Mouse (Mus musculus) inflammation-experienced regulatory T-cells (primary cell): ENCODE results near the gene Ssx2ip. TPM values are rescaled to one million over a fixed set of nuclear protein-coding genes. Genes with fewer than 3 reads are reported as not detected.

Experiments
- polyA plus RNA-seq, 2 experiments: library from polyadenylated mRNA; unstranded; fragments of 100-300 nt; shearing (Covaris generic); gene quantifications; one replicate each; pipeline ENCODE4 v1.2.1; 2017

Ssx2ip gene
- polyA plus RNA-seq, result 1 to 10 TPM; 4.5 to 6.9 TPM

GRCm38 (mm10) chr3:146404311-146405201, at the start of gene Ssx2ip:
Ssx2ip (plus strand) TSS chr3:146404642.

GRCm38 (mm10) chr3:146449745-146450250, 45.4 kb downstream of the Ssx2ip start, which contains the start of gene Ctbs:
Ctbs (plus strand) TSS chr3:146449795.

Other genes starting within 250 kb of the Ssx2ip start
- gene Lpar3, start 183.7 kb upstream of the Ssx2ip start, polyA plus RNA-seq, result 1 to 10 TPM in 1 of 2 experiments, not detected in 1; 2.8 TPM
- 1 to 10 TPM; 6.2 to 9.5 TPM for gene Ctbs, start 45.2 kb downstream of the Ssx2ip start, polyA plus RNA-seq
- 10 to 100 TPM in 1 of 2 experiments, 1 to 10 TPM in 1; 7.6 to 15.8 TPM for gene Spata1, start 95.1 kb downstream of the Ssx2ip start, polyA plus RNA-seq
- gene Gng5, start 95.2 kb downstream of the Ssx2ip start, polyA plus RNA-seq, result 100 to 1,000 TPM; 403 to 420 TPM
- 10 to 100 TPM; 63.9 to 84.6 TPM for gene Rpf1, start 116.8 kb downstream of the Ssx2ip start, polyA plus RNA-seq
- gene Uox, start 165.8 kb downstream of the Ssx2ip start, polyA plus RNA-seq, result under 1 TPM; 0.07 to 0.62 TPM
- gene Dnase2b, start 211.0 kb downstream of the Ssx2ip start, polyA plus RNA-seq, result under 1 TPM; 0.08 to 0.17 TPM
- gene 4930503B20Rik, start 246.7 kb downstream of the Ssx2ip start, polyA plus RNA-seq, result not detected